Mouse (Mus musculus) neural tube, embryonic 13.5 days (tissue): ENCODE measurements at regions not wholly inside any gene's neighbourhood (a gene's known extent, or its start where the extent isn't known, plus 50 kb on each side); places are given as distances from the start of the nearest gene placed in this dataset.

ENCODE experiments used
- ATAC-seq: fragments of 200-750 bp; cut with Nextera tagmentation; 2 replicates; pipeline ENCODE4 v1.8.0; 2017; ENCODE audit warnings: low read depth, mild to moderate bottlenecking, moderate TSS enrichment, moderate library complexity
- H3K27ac ChIP-seq: fragments of 300-500 bp; sonication (generic); replicated peaks from 2 replicates; pipeline ENCODE4 v1.5.1; 2015; ENCODE audit warnings: moderate library complexity, mild to moderate bottlenecking, inconsistent platforms
- H3K27me3 ChIP-seq: fragments of 300-500 bp; sonication (generic); 2 replicates; pipeline ENCODE4 v1.6.1; 2015; ENCODE audit warnings: mild to moderate bottlenecking, inconsistent platforms
- H3K36me3 ChIP-seq: fragments of 300-500 bp; sonication (generic); 2 replicates; pipeline ENCODE4 v1.6.1; 2015; ENCODE audit warnings: mild to moderate bottlenecking, inconsistent platforms
- H3K4me1 ChIP-seq: fragments of 300-500 bp; sonication (generic); replicated peaks from 2 replicates; pipeline ENCODE4 v1.6.1; 2015; ENCODE audit warnings: inconsistent platforms
- H3K4me2 ChIP-seq: fragments of 300-500 bp; sonication (generic); 2 replicates; pipeline ENCODE4 v1.6.1; 2015; ENCODE audit warnings: inconsistent platforms, mild to moderate bottlenecking, moderate library complexity
- H3K4me3 ChIP-seq: fragments of 300-500 bp; sonication (generic); 2 replicates; pipeline ENCODE4 v1.5.1; 2015; ENCODE audit warnings: mild to moderate bottlenecking, inconsistent platforms
- H3K9ac ChIP-seq: fragments of 300-500 bp; sonication (generic); 2 replicates; pipeline ENCODE4 v1.6.1; 2015; ENCODE audit warnings: moderate library complexity, mild to moderate bottlenecking, inconsistent platforms
- H3K9me3 ChIP-seq: fragments of 300-500 bp; sonication (generic); 2 replicates; pipeline ENCODE4 v1.6.1; 2016; ENCODE audit warnings: inconsistent platforms
- WGBS: fragments of 180-500 bp; shearing (Covaris S2); methylation state at CpG from one replicate; pipeline ENCODE4 v1.1.7; 2015; 5-methylcytosine and 5-hydroxymethylcytosine counted together

DNA sequence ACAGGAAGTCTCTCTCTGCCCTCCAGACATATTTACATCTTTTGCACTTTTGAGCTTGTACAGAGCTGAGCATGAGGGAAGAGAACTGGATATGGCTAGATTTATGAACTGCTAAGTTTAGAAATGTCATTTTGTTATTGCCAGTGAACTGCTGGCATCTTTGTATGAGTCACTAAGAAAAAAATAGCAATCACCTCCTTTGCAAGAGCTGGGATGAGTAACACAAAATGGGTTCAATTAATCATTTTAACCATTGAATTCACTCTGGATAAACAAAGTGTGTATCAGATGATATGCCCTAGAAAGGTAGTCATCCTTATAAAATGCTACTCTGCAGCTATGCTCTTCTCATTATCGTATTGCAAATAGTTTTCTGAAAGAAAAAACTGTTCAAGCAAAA lies 214.7 kb upstream of the Zfp352 start:
- H3K27ac ChIP-seq: no peak overlapping the region
- no peaks in the 10 kb centered on the region for H3K36me3 ChIP-seq
- no peak overlapping the region for H3K4me3 ChIP-seq
- no peaks in the 10 kb centered on the region for H3K4me1 ChIP-seq
- ATAC-seq: no peak
- no peak overlapping the region for H3K4me2 ChIP-seq
- H3K9ac ChIP-seq: no peak overlapping the region
- no peaks in the 10 kb centered on the region for H3K9me3 ChIP-seq
- no peaks in the 10 kb centered on the region for H3K27me3 ChIP-seq
- WGBS: 76% methylated on average over 1 of the region's 1 CpGs

DNA sequence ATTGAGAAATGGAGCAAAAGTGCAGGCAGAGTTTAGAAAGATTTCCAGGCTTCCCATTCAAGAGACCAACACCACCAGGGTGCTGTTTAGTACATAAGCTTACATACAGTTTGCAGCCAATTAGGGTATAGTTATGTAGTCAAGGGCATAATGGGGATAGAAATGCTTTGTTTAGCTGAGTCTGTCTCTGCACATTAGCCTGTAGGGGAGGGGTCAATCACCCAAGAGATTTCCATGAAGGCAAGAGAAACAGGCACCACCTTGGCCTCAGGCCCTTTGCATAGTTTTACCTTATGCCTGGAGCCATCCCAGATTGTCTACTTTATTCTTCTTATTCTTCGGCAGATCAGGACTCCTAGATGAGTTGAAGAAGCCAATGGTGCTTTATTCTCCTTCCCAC lies 205.9 kb upstream of the Zfp352 start:
- no peaks in the 10 kb centered on the region for H3K36me3 ChIP-seq
- no peak overlapping the region for H3K4me3 ChIP-seq
- no peak overlapping the region for H3K27ac ChIP-seq
- no peak overlapping the region for H3K4me2 ChIP-seq
- H3K9me3 ChIP-seq: no peaks in the 10 kb centered on the region
- 88% methylated on average over 1 of the region's 1 CpGs for WGBS
- ATAC-seq: no peak
- H3K27me3 ChIP-seq: no peaks in the 10 kb centered on the region
- no peak overlapping the region for H3K9ac ChIP-seq
- H3K4me1 ChIP-seq: no peaks in the 10 kb centered on the region

DNA sequence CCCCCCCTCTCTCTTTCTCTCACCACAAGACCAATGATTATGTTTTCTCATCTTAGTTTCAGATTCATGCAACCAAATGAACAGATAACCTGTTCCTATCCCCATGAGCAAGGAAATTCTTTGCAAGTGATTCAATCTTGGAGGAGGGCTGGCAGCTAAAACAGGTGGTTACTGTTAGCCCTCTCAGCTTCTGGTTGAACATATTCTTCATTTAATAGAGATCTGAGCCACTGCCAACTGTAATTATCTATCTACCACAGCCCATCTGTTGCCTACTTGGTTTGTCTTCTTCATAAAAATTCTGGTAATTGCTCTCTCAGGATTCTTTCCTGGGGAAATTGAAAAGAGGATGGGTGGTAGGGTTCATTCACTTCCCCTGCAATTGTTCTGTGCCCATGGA lies 204.4 kb upstream of the Zfp352 start:
- Histone ChIP-seq H3K27ac (no peak overlapping the region), H3K9ac (no peak overlapping the region), H3K4me2 (no peak overlapping the region), H3K4me1 (no peaks in the 10 kb centered on the region), H3K9me3 (no peaks in the 10 kb centered on the region), H3K4me3 (no peak overlapping the region), H3K27me3 (no peaks in the 10 kb centered on the region), H3K36me3 (no peaks in the 10 kb centered on the region)
- no peak for ATAC-seq
